Mouse (Mus musculus): Measurements from ENCODE around the gene Nr6a1.

Gene Nr6a1

GRCm38 (mm10) chr2:38925171-38926080 is 2.1 kb downstream of the Nr6a1 start:
- Histone ChIP-seq H3K27me3 (ENCODE audit: control insufficient read depth, insufficient read depth, low read length, poor library complexity, severe bottlenecking) (peaks cover 5% of the 10 kb centered on the region; the same call in 1 of the 2 replicates), H3K36me3 (ENCODE audit: control insufficient read depth, insufficient read depth, low read length, poor library complexity, severe bottlenecking) (no peaks in the 10 kb centered on the region)
- DNase-seq (ENCODE audit: low read depth, low spot score), result peak; percentile 20

DNA sequence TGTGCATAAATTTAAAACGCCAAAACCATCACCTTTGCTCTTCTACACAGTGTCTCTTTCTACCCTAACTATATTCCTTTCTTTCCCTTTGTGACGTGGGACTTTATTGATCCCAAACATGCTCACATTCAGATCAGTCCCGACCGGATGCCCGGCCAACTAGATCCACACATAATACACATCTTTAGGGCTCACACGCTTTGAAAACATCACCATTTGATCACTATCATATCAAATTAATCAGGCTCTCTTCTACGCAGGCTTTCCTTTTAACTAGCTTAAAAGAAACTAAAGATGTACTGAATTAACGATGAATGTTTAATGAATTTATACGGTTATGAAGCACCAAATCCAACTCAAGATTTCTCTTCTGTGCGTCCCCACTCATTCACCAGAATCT is 2.9 kb downstream of the Nr6a1 start:
- peaks cover 5% of the 10 kb centered on the region; the same call in 1 of the 2 replicates for H3K27me3 ChIP-seq (ENCODE audit: control insufficient read depth, insufficient read depth, low read length, poor library complexity, severe bottlenecking)
- no peaks in the 10 kb centered on the region for H3K36me3 ChIP-seq (ENCODE audit: control insufficient read depth, insufficient read depth, low read length, poor library complexity, severe bottlenecking)
- no peak for DNase-seq (ENCODE audit: low read depth, low spot score)

GRCm38 (mm10) chr2:38923911-38924310 is 3.6 kb downstream of the Nr6a1 start:
- DNase-seq (ENCODE audit: low read depth, low spot score), result no peak
- H3K36me3 ChIP-seq (ENCODE audit: control insufficient read depth, insufficient read depth, low read length, poor library complexity, severe bottlenecking), result no peaks in the 10 kb centered on the region
- H3K27me3 ChIP-seq (ENCODE audit: control insufficient read depth, insufficient read depth, low read length, poor library complexity, severe bottlenecking), result peaks cover 5% of the 10 kb centered on the region; the same call in 1 of the 2 replicates

GRCm38 (mm10) chr2:38923471-38923870 is 4.0 kb downstream of the Nr6a1 start:
- DNase-seq (ENCODE audit: low read depth, low spot score), result no peak
- peaks cover 5% of the 10 kb centered on the region; the same call in 1 of the 2 replicates for H3K27me3 ChIP-seq (ENCODE audit: control insufficient read depth, insufficient read depth, low read length, poor library complexity, severe bottlenecking)
- H3K36me3 ChIP-seq (ENCODE audit: control insufficient read depth, insufficient read depth, low read length, poor library complexity, severe bottlenecking), result no peaks in the 10 kb centered on the region

- DNase-seq (ENCODE audit: low read depth, low spot score), result no peak
- Histone ChIP-seq H3K36me3 (ENCODE audit: control insufficient read depth, insufficient read depth, low read length, poor library complexity, severe bottlenecking) (no peaks in the 10 kb centered on the region), H3K27me3 (ENCODE audit: control insufficient read depth, insufficient read depth, low read length, poor library complexity, severe bottlenecking) (peaks cover 5% of the 10 kb centered on the region; the same call in 1 of the 2 replicates)
Observed at GRCm38 (mm10) chr2:38921374-38921773, 6.1 kb downstream of the Nr6a1 start.

DNA sequence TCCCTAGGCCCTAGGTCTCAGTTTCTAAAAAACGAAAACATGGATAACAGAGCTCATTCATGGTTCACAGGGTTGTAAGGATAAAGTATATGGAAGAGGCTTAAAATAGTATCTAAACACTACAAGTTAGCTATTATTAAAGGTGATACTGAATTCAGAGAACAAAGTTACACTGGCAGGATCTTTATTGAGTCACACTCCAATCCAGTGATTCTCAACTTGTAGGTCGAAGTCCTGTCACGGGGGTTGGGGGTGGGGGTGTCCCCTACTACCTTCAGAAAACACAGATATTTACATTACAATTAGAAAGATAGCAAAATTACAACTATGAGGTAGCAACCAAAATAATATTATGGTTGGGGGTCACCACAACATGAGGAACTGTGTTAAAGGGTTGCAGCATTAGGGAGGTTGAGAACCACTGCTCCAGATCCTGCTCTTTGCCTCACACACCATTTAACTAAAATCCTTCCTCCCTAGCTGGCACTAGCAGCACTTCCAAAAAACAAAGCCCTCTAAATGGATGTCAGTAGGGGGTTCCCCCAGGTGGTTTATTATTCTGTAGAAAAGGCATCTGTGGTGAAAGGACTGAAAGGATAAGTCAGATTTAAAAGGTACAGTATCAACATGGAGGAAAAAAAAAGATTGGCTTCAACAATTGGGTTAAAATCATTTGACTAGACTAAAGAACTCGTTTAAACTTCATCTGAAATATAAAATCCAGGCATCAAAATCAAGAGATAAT is 10.4 kb downstream of the Nr6a1 start:
- Histone ChIP-seq H3K36me3 (ENCODE audit: control insufficient read depth, insufficient read depth, low read length, poor library complexity, severe bottlenecking) (no peaks in the 10 kb centered on the region), H3K27me3 (ENCODE audit: control insufficient read depth, insufficient read depth, low read length, poor library complexity, severe bottlenecking) (no peaks in the 10 kb centered on the region; the same call in 1 of the 2 replicates)
- no peak for DNase-seq (ENCODE audit: low read depth, low spot score)

- DNase-seq (ENCODE audit: low read depth, low spot score), result no peak
- Histone ChIP-seq H3K36me3 (ENCODE audit: control insufficient read depth, insufficient read depth, low read length, poor library complexity, severe bottlenecking) (no peaks in the 10 kb centered on the region), H3K27me3 (ENCODE audit: control insufficient read depth, insufficient read depth, low read length, poor library complexity, severe bottlenecking) (no peaks in the 10 kb centered on the region; the same call in 1 of the 2 replicates)
Observed at GRCm38 (mm10) chr2:38914965-38915364, 12.5 kb downstream of the Nr6a1 start.

- no peaks in the 10 kb centered on the region for H3K36me3 ChIP-seq (ENCODE audit: control insufficient read depth, insufficient read depth, low read length, poor library complexity, severe bottlenecking)
- no peaks in the 10 kb centered on the region; the same call in 1 of the 2 replicates for H3K27me3 ChIP-seq (ENCODE audit: control insufficient read depth, insufficient read depth, low read length, poor library complexity, severe bottlenecking)
- DNase-seq (ENCODE audit: low read depth, low spot score), result no peak
Observed at GRCm38 (mm10) chr2:38914517-38914916, 13.0 kb downstream of the Nr6a1 start.

DNA sequence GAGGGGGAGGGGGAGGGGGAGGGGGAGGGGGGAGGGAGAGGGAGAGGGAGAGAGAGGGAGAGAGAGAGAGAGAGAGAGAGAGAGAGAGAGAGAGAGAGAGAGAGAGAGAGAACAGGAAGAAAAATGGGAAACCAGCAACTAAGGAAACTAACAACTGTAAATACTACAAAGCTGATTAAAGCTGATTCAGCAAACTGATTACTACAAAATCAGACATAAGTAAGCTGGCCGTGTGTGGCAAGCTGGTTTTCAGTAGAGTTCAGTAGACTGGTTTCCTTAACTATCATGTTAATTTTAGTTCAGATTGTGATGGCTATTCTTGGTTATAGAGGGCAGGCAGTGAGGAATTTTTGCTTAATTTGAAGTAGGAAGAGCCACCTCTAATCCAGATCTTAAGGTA is 18.9 kb downstream of the Nr6a1 start:
- no peak for DNase-seq (ENCODE audit: low read depth, low spot score)
- Histone ChIP-seq H3K36me3 (ENCODE audit: control insufficient read depth, insufficient read depth, low read length, poor library complexity, severe bottlenecking) (no peaks in the 10 kb centered on the region), H3K27me3 (ENCODE audit: control insufficient read depth, insufficient read depth, low read length, poor library complexity, severe bottlenecking) (no peaks in the 10 kb centered on the region; the same call in 1 of the 2 replicates)

- DNase-seq (ENCODE audit: low read depth, low spot score), result no peak
- Histone ChIP-seq H3K36me3 (ENCODE audit: control insufficient read depth, insufficient read depth, low read length, poor library complexity, severe bottlenecking) (no peaks in the 10 kb centered on the region), H3K27me3 (ENCODE audit: control insufficient read depth, insufficient read depth, low read length, poor library complexity, severe bottlenecking) (no peaks in the 10 kb centered on the region)
Observed at GRCm38 (mm10) chr2:38906097-38906496, 21.4 kb downstream of the Nr6a1 start.

- DNase-seq (ENCODE audit: low read depth, low spot score), result no peak
- no peaks in the 10 kb centered on the region for H3K36me3 ChIP-seq (ENCODE audit: control insufficient read depth, insufficient read depth, low read length, poor library complexity, severe bottlenecking)
Observed at GRCm38 (mm10) chr2:38904290-38904689, 23.2 kb downstream of the Nr6a1 start.

DNA sequence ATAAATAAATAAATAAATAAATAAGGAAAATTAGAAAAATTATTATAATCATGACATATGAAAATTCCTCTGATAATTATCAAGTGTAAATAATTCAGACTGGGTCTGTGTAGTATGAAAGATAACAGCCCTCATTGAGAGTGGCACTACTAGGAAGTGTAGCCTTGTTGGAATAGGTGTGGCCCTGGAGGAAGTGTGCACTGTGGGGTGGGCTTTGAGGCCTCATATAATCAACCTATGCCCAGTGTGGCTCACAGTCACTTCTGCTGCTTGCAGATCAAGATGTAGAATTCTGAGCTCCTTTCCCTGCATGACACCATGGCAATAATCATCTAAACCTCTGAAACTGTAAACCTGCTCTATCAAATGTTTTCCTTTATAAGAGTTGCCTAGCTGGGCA is 24.6 kb downstream of the Nr6a1 start:
- Histone ChIP-seq H3K27me3 (ENCODE audit: control insufficient read depth, insufficient read depth, low read length, poor library complexity, severe bottlenecking) (no peaks in the 10 kb centered on the region), H3K36me3 (ENCODE audit: control insufficient read depth, insufficient read depth, low read length, poor library complexity, severe bottlenecking) (no peaks in the 10 kb centered on the region)
- no peak for DNase-seq (ENCODE audit: low read depth, low spot score)

More at GRCm38 (mm10) chr2:38904290-38904689, 23.2 kb downstream of the Nr6a1 start:
- no peaks in the 10 kb centered on the region for H3K27me3 ChIP-seq (ENCODE audit: control insufficient read depth, insufficient read depth, low read length, poor library complexity, severe bottlenecking)

- no peaks in the 10 kb centered on the region for H3K36me3 ChIP-seq (ENCODE audit: control insufficient read depth, insufficient read depth, low read length, poor library complexity, severe bottlenecking)
- no peak for DNase-seq (ENCODE audit: low read depth, low spot score)
- no peaks in the 10 kb centered on the region for H3K27me3 ChIP-seq (ENCODE audit: control insufficient read depth, insufficient read depth, low read length, poor library complexity, severe bottlenecking)
Observed at GRCm38 (mm10) chr2:38880907-38881672, 46.4 kb downstream of the Nr6a1 start.

DNA sequence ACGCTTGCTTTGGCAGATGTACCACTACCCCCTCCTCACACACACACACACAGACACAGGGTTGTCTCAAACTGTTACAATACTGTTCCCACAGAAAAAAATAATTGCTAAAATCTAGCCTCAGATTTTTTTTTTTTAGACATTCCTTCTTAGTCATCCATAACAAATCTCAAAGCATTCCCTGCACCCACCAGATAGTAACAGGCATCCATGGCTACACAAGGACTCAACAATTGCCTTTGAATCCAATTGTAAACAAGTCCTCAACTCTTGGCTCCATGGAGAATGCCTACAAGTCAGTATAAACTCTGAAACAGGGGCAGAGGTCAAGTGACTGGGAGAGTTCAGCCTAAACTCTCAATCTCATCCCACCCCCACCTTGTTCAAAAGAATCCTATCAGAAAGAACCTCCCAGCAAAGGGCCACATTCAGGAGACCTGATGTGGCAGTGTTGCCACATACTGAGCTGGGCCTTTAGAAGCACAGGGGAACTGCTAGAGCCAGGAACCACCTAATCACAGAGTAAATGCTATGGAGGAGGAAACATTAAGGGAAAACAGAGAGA is 52.9 kb downstream of the Nr6a1 start:
- H3K36me3 ChIP-seq (ENCODE audit: control insufficient read depth, insufficient read depth, low read length, poor library complexity, severe bottlenecking), result no peaks in the 10 kb centered on the region
- no peaks in the 10 kb centered on the region for H3K27me3 ChIP-seq (ENCODE audit: control insufficient read depth, insufficient read depth, low read length, poor library complexity, severe bottlenecking)
- DNase-seq (ENCODE audit: low read depth, low spot score), result no peak

Measured in splenic B cell, adult 2 months (primary cell).